Mouse (Mus musculus) lung, postnatal 10 days (tissue): ENCODE measurements around the gene Atrnl1.
"Not testable (repeated sequence)": the region's sequence is repeated elsewhere in the genome, so short reads cannot be mapped to it uniquely, and the experiment has no call there.

Source experiments
- DNase-seq: peaks from one replicate; pipeline ENCODE4 v3.0.0; 2021

Gene Atrnl1

GRCm38 (mm10) chr19:58044816-58045215, 434.0 kb downstream of the Atrnl1 start:
- no peak for DNase-seq

- DNase-seq: no peak
These were observed 435.8 kb downstream of the Atrnl1 start for GRCm38 (mm10) chr19:58046656-58047055.

DNA sequence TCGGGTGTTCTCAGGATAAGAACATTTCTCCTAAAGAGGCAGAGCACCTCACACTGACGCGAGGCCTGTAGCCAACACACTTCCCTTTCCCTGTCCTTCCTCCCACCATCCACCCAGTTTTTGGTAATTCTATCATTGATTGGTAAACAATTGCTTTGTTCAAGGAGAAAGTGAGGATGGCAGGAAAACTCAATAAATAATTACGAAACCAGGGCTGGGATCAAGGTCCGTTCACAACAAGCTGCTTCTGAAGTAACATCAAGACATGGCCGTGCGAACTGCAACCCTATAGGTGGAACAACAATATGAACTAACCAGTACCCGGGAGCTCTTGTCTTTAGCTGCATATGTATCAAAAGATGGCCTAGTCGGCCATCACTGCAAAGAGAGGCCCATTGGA, 439.6 kb downstream of the Atrnl1 start:
- DNase-seq: not testable (repeated sequence)

DNA sequence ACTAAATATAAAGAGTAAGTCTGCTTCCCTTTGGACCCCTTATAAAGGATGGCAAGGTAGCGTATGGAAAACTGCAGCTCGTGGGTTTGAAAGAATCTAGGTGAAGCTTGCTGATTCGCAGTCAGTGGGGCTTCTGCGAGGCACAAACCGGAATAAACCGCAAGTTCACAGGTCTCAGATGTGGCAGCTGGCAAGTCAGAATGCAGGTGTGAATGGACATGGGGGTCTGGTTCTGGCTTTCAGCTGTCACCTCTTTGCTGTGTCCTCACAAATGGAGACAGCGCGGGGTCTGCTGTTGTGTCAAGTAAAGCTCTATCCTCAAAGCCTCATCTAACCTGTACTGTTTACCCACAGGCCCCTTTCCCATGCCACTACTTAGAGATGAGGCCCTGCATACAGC, 440.2 kb downstream of the Atrnl1 start:
- DNase-seq: no peak

- DNase-seq: no peak
These were observed 441.1 kb downstream of the Atrnl1 start for GRCm38 (mm10) chr19:58051905-58052304.

DNA sequence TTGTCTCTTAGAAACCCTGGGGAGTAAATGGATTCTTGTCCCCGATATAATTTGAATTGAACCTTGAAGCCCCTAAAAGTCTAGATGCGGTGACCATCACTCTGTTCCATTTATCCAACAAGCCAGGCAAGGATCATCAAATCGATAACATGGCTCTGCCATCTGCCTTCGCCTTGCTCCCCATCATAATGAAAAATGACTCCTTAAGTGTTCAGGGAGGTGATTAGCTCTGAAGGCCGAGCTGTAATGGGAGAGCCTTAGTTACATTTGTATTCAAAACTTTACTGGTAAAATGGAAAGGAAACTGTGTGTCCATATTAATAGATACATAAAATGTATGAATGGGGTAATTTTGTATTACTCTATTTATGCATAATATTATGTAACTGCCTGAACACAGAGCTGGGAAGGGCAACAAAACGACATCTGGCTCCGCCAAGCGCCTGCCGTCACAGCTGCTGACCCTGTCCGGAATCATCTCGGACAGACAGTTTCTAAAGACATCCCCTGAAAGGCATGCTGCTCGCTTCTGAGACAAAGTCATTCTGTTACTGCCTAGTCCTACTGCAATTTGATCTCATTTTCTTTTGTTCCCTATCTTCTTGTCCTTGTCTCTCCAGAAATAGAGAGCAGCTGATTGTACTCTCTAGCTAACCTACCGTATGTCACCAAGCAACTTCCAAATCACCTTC, 441.8 kb downstream of the Atrnl1 start:
- no peak for DNase-seq

DNA sequence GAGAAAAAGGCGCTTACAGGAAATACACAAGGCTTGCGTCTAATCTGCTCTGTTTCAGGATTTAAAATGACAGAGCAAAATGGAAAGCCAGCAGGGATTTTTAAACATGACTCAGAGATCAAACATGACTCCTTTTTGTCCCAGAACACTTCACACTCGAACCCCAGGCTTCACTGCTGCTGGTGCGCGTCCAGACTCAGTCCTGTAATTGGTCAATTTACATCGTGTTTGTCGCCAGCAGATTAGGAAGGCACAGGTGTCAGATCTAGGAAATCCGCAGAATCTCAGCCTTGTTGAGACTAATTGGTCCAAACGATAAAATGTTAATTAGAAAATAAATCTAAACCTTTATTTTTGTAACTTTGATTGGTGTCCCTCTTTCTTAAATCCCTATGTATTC, 448.9 kb downstream of the Atrnl1 start:
- DNase-seq: no peak

GRCm38 (mm10) chr19:58060199-58060853, 449.5 kb downstream of the Atrnl1 start:
- no peak for DNase-seq

GRCm38 (mm10) chr19:58060854-58061358, 450.1 kb downstream of the Atrnl1 start:
- DNase-seq: peak; percentile 52

GRCm38 (mm10) chr19:58061933-58062332, 451.1 kb downstream of the Atrnl1 start:
- DNase-seq: no peak

DNA sequence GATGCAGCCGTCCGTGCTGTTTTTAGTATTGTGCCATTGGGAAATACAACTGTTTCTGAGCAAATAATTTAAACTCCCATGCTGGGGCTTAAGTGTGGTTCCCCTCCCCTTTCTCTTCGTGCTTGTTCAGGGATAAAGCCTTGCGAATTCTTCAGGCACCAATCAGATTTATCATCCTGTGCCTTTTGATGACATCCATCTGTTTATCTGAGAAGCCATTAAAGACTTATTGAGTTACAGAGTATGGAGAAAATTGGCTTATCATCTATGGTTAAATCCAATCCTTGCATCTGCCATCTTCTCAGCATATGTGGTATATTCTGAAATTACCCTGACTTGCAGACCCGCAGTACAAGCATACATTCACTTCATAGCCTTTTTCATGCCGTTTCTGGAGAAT, 452.7 kb downstream of the Atrnl1 start:
- DNase-seq: no peak

DNA sequence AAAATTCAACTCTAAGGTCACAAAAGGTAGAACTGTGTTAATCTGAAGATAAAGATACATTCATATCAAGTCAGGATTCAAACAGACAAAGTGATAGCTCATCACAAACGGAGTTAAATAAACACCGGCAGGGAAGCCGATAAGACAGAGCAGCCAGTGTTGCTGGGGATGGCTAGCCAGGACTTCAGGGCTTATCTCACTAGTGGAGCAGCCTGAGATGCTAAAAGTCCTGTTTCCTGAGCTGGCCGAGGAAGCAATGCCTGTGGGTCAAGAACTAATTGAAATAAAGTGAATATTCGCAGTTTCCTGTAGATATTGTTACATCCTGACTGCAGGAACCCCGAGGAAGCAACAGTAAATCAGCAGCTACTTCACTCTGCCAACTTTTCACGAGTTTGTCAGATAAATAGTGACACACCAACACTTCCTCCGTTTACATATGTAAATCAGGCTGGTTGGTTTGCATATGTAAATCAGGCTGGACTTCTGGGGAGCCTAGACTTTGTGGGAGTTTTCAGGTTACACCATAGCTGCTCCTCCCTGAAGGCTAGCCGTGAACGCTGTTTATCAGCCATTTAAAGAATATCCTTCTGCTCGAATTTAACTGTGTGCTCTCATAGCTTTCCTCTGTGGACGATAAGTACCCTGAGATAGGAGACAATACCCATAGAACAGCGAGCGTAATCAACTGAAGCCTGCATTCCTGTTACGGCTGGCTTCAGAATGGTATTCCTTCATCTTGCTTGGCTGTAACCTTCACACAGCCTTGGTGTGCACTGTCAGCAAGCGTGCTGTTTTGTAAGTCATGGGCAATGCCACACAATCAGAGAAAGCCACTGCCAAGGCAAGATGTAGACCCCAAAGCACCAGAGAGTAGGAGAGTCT, 453.5 kb downstream of the Atrnl1 start:
- DNase-seq: no peak

DNA sequence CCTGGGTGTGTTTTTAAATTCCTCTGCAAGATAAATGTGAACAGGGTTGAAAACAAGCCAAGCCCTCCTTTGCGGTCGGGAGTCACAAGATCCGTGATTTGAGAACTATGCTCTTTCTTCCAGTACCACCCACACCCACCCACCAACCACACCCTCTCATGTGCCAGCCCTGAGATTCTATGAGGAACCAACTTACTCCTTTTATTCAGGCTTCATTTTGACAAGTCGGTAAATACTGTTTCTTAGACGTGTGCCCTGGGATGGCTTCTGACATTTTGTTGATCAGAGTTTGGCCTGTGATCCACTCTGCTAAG, 454.1 kb downstream of the Atrnl1 start:
- peak; percentile 38 for DNase-seq

- DNase-seq: no peak
These were observed 454.7 kb downstream of the Atrnl1 start for GRCm38 (mm10) chr19:58065514-58065913.

DNA sequence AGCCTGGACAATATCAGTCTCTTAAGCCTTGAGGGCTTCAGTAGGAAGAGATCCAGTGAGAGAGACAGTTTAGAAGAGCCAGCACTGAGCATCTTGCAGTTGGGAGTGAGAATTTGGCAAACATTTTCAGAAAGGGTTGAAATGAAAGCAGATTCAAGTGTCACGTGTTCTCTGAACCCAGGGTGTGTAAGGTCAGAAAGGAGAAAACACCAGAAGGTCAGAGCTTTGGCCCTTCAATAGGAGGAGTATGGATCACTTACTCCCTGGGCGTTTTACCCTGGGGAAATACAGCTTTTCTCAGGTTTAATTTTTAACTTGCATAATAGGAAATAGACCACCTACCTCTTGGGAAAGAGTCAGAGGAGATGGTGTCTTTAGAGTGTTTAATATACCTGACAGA, 457.3 kb downstream of the Atrnl1 start:
- DNase-seq: no peak

DNA sequence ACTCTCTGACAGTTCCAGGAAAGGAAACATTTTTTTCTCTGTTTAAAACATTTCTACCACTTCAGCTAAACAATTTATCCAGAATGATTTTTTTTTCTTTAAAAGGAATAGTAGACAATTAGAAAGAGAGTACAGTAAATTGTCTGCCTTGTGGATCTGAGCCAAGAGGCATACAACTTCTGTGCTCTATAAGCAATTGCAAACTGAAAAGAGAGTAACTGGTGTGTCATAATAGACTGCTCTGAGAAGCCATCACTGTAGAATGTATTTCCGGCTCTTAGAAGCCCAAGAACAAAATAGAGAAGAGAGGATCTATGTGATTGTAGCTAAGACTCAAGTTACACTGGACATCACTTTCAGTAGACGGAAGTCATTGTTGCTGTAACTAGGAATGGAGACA, 458.1 kb downstream of the Atrnl1 start:
- no peak for DNase-seq

GRCm38 (mm10) chr19:58072404-58072803, 461.6 kb downstream of the Atrnl1 start:
- no peak for DNase-seq

DNA sequence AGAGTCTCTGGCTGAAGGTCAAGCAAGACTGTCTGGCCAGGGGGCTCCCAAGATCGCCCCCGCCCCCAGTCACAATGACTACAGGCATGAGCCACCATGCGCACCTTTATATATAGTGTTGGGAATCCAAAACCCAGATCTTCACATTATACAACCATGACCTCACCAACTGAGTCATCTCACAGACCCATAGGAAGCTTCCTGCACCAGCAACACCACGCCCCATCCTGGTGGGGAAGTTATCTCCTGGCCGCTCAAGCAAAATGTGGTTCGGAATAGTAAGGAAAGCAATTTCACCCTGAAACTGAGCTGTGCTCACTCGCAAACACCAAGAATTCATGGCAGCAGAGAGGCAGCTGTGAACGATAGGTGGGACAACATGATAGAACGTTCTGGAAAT, 462.0 kb downstream of the Atrnl1 start:
- no peak for DNase-seq

DNA sequence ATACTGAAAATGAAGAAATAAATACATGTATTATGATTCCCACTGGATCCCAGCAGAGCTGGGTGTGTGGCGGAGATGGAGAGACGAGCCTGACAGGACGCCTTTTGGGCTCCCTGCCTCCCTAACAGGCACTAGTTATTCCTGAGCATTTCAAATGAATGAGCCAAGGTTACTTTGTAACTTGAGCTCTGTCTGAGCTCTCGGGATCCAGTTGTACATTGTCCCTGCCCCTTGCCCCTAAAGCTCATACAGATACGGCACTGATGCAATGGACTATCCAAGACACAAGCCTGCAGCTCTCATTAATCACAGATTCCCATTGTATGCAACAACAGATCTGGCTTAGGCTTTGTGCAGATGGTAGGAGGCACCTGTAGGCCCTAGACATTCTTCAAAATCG, 464.4 kb downstream of the Atrnl1 start:
- DNase-seq: no peak

DNA sequence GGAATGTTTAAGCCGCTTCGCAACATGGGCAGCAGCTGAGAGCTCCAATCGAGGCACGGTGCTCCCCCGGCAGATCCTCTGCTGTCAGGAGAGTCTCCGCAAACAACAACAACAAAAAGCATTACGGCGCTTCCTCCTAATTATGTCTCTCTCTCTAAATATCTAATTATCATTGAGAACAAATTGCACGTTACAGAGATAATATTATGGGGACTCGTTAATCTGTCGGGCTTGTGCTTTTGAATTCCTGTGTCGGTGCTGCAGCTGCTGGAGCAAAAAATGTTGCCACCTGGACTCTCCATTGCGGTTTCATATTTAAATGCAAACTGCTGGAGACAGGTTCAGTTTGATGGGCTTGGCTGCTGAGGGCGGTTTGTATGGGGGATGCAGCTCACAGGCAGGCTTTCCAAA, 466.1 kb downstream of the Atrnl1 start:
- no peak for DNase-seq

GRCm38 (mm10) chr19:58077529-58078070, 466.8 kb downstream of the Atrnl1 start:
- DNase-seq: no peak

- DNase-seq: no peak
These were observed 469.3 kb downstream of the Atrnl1 start for GRCm38 (mm10) chr19:58080168-58080567.

DNA sequence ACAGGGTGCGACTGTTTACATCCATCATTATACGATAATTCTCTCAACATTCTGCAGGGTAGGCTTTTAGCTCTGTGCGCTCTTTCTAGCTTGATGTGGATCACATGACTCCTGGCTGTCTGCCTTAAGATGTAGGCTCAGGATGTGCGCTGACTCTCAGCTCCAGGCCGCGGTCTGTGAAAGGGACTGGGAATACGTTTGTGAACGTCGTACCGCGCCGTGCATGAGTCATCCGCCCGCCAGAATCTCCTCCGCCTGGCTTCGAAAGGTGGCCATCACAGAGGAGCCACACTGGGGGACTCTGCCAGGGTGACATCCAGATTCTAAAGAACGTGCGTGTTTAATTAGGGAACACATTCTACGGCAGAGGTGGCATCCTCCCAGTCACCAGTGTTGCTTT, 471.9 kb downstream of the Atrnl1 start:
- no peak for DNase-seq
